Comparison of ENCODE assay signal across 12 mouse cellular contexts in genomic region chr5:120365950-120366467, GRCm38 (mm10).
DNase-seq lines count a peak whose midpoint lies in the region; ATAC-seq and TF ChIP-seq lines count a peak whose summit lies in the region.
"Had no signal": no experiment of that assay in that cellular context is flagged by ENCODE, and none has a peak within 500 bp of the region (broad histone marks: within the 10 kb centered on the region; RNA-seq: fewer than 3 reads in every experiment).

No protein-coding gene starts in this region.

- H3K36me3 ChIP-seq in embryonic facial prominence, embryonic 10.5 days (replicated peaks): no peaks in the 10 kb centered on the region
- H3K36me3 ChIP-seq in midbrain, postnatal 0 days (ENCODE audit: insufficient read depth, low read length): no peaks in the 10 kb centered on the region

- TF ChIP-seq CTCF in midbrain, postnatal 0 days (IDR thresholded peaks at IDR 0.05): no peak

- no peak overlapping the region for H3K4me3 ChIP-seq in embryonic facial prominence, embryonic 10.5 days
- no peak overlapping the region for H3K4me3 ChIP-seq in midbrain, postnatal 0 days (ENCODE audit: low read depth, low read length)
- H3K4me3 ChIP-seq: gastrocnemius, adult 2 months had no signal

- WGBS in embryonic facial prominence, embryonic 10.5 days: 51% methylated on average over 10 of the region's 10 CpGs
- 12% methylated on average over 10 of the region's 10 CpGs for WGBS in midbrain, postnatal 0 days

- no peaks in the 10 kb centered on the region for H3K9me3 ChIP-seq in embryonic facial prominence, embryonic 10.5 days
- H3K9me3 ChIP-seq in midbrain, postnatal 0 days (ENCODE audit: low read length): no peaks in the 10 kb centered on the region

- no peak overlapping the region for H3K9ac ChIP-seq in midbrain, postnatal 0 days (replicated peaks; ENCODE audit: low read length, poor library complexity, severe bottlenecking)

- H3K4me2 ChIP-seq in midbrain, postnatal 0 days (ENCODE audit: low read depth, low read length, poor library complexity, severe bottlenecking): no peak overlapping the region

- 0 out of 2 replicates have a peak overlapping the region, but pooled peaks have one; percentile 19 for H3K27ac ChIP-seq in embryonic facial prominence, embryonic 10.5 days (replicated peaks)
- peak overlapping the region; percentile 57; the same call in 1 of the 2 replicates for H3K27ac ChIP-seq in midbrain, postnatal 0 days (ENCODE audit: low read depth, low read length)
- H3K27ac ChIP-seq: gastrocnemius, adult 2 months; kidney, postnatal 0 days; macrophage had no signal

- ATAC-seq in midbrain, postnatal 0 days (ENCODE audit: low FRiP score): peak; percentile 13; the same call in 1 of the 2 replicates
- no peak for ATAC-seq in megakaryocyte progenitor cell, adult 5-6 weeks (replicated peaks; ENCODE audit: poor library complexity)

- no peak for DNase-seq in embryonic facial prominence, embryonic 10.5 days (ENCODE audit: low spot score)
- peak; percentile 8 to 55 for DNase-seq in frontal cortex, adult 2 months (ENCODE audit: extremely low spot score in 1 of 2, low spot score in 1 of 2)
- DNase-seq in layer of hippocampus, postnatal 14 days (ENCODE audit: low spot score in 2 of 2): peak; percentile 30 to 56
- peak; percentile 36 for DNase-seq in midbrain, postnatal 0 days (ENCODE audit: low spot score)
- DNase-seq in adrenal gland, postnatal 4 days (ENCODE audit: low spot score in 2 of 2): no peak
- DNase-seq in ovary, postnatal 10 days (ENCODE audit: low spot score): no peak
- DNase-seq: gastrocnemius, adult 2 months; heart, postnatal 10 days; liver had no signal

- H3K4me1 ChIP-seq in embryonic facial prominence, embryonic 10.5 days: peaks cover 3% of the 10 kb centered on the region
- H3K4me1 ChIP-seq in midbrain, postnatal 0 days (ENCODE audit: insufficient read depth, low read length): peaks cover 7% of the 10 kb centered on the region; the same call in 1 of the 2 replicates

- peaks cover 25% of the 10 kb centered on the region for H3K27me3 ChIP-seq in embryonic facial prominence, embryonic 10.5 days (replicated peaks; ENCODE audit: low read depth, poor library complexity, severe bottlenecking)
- H3K27me3 ChIP-seq in midbrain, postnatal 0 days (ENCODE audit: insufficient read depth, low read length): no peaks in the 10 kb centered on the region

Comparison
In these comparisons a context has a peak if more than half of its experiments do, and no peak if none do; other contexts are left out.
1. DNase-seq: peak in frontal cortex, adult 2 months (2 of 2), layer of hippocampus, postnatal 14 days (2 of 2) and midbrain, postnatal 0 days (single experiment); none in embryonic facial prominence, embryonic 10.5 days (single experiment), adrenal gland, postnatal 4 days (0 of 2) and ovary, postnatal 10 days (single experiment).